Mouse (Mus musculus) heart, adult 2 months (tissue): Measurements from ENCODE around the gene Elavl1.

ENCODE experiments used
- CTCF ChIP-seq: fragments of 200-600 bp; IDR thresholded peaks from 2 replicates; pipeline ENCODE4 v1.8.1; 2022; ENCODE audit warnings: antibody characterized with exemption, mild to moderate bottlenecking, moderate library complexity
- EP300 ChIP-seq: fragments of 200-500 bp; IDR thresholded peaks from 2 replicates; pipeline ENCODE4 v1.6.1; 2011; ENCODE audit warnings: low read depth, low read length, control low read depth; ENCODE audit not compliant: insufficient read depth
- POLR2A ChIP-seq: fragments of 200-500 bp; IDR thresholded peaks from 2 replicates; pipeline ENCODE4 v1.6.1; 2011; ENCODE audit warnings: mild to moderate bottlenecking, low read depth, low read length, control low read depth; ENCODE audit not compliant: insufficient read depth

- TF ChIP-seq CTCF (no peak), POLR2A (no peak), EP300 (no peak)
These were observed 3.8 kb upstream of the Elavl1 start for GRCm38 (mm10) chr8:4329000-4329399.
